Mouse (Mus musculus) left cerebral cortex, postnatal 36 days (tissue): ENCODE results near the gene Slc18a2. TPM values are rescaled to one million over a fixed set of nuclear protein-coding genes. Genes with fewer than 3 reads are reported as not detected.

ENCODE experiments used
- DNase-seq, 2 experiments: peaks; one replicate each; pipeline ENCODE4 v3.0.0; 2021 to 2022; ENCODE audit warnings: low spot score in 2 of 2, mixed read lengths in 1 of 2
- intact Hi-C: fragments of 180-260 bp; cut with DNase I; formaldehyde crosslinking; loops from one replicate; pipeline ENCODE4 v1.15.1; 2025
- total RNA-seq, 2 experiments: library from RNA; stranded (reverse); gene quantifications; 2 replicates each; pipeline ENCODE4 v1.2.3; 2021

Gene Slc18a2
- total RNA-seq = under 1 TPM in 1 of 2 experiments, not detected in 1; 0.16 TPM

DNA sequence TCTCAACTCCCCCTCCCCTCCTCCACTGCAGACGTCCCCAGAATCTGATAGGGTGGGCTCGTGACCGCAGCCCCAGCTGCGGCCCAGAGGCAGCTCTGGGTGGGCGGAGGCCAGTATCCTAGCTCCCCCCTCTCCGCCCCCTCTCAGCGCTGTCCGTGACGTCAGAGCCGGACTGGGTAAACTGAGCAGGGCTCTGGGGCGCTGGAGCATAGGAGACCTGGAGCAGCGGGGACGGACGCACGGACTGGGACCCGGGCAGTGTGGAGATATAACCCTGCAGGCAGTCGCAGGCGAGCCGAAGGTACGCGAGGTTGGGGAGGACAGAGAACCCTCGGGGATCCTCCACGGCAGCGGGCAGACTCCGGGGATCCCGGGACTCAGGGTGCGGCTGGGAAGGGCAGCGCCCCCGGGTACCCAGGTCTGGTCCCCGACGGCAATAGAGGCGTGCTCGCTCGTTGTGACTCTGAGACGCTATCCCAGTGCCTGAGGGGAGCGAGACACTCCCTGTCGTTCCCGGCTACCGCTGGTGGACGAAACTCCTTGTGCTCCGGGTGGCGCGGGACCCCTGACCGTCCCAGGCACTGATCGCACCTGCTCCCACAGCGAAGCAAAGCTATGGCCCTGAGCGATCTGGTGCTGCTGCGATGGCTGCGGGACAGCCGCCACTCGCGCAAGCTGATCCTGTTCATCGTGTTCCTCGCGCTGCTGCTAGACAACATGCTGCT is at the start of gene Slc18a2:
Gene Slc18a2 (plus strand): TSS at position 179 of the 725 bp plus-strand sequence.
- intact Hi-C loops = no loop called here
- no peak for DNase-seq

GRCm38 (mm10) chr19:59216891-59217290 is 43.8 kb upstream of the Slc18a2 start:
- no peak for DNase-seq
- intact Hi-C loops = no loop called here

DNA sequence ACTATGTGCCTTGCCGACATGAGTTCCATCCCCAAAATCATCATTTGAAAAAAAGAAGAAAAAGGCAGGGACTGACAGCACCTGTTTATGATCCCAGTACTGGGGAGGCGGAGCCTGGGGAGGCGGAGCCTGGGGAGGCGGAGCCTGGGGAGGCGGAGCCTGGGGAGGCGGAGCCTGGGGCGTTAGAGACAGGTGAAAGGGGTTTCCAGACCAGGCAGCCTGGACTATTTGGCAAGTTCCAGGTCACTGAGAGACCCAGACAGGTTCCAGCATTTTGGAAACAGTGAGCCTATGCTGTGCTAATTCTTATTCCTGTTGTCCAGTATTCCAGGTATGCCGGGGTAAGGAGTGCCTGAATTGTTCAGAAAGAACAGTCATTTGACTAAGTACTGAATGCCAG is 41.7 kb upstream of the Slc18a2 start, which contains the start of gene Kcnk18:
Gene Kcnk18 (plus strand): TSS at position 224 of the 400 bp plus-strand sequence.
- intact Hi-C loops = no loop called here

DNA sequence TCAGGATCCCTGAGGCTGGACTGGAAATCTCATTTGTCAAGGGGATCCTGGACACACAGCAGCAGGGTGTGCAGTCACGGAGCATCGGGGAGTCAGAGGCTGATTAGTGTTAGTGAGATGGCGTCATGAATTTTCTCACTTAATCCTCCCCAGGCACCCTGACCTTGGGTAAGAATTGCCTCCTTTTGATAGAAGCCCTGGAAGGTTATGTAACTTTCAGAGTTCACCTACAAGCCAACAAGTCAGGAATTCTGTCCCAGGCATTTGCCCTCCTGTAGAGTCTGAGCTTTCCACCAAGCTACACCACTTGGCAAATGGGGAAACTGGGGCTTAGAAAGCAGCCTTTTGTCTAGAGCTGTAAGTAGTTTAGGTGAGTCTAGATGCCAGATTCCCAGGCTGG is 39.6 kb upstream of the Slc18a2 start:
- intact Hi-C loops = no loop called here
- DNase-seq = no peak

More for the DNA sequence above, 41.7 kb upstream of the Slc18a2 start, which contains the start of gene Kcnk18:
- no peak for DNase-seq

GRCm38 (mm10) chr19:59228376-59228775 is 32.3 kb upstream of the Slc18a2 start:
- DNase-seq = no peak

DNA sequence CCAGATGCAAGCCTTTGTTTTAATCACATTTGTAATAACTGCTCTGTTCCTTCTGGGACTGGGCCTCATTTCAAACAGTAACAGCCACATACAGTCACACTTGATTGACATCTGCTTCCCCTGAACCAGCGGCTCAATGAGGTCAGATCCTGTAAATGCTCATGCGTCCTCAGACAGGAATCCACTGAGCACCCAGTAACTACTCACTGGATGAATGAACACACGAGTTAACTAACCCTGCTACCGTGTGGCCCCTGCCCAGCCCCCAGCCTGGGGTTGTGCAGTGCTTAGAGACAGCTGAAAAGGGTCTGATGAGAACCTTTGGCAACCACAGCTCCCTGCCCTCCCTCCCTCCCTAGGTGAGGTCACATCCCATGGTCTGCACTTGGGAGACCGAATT is 27.9 kb upstream of the Slc18a2 start:
- no peak for DNase-seq
- intact Hi-C loops = no loop called here

More at GRCm38 (mm10) chr19:59228376-59228775, 32.3 kb upstream of the Slc18a2 start:
- intact Hi-C loops = no loop called here

DNA sequence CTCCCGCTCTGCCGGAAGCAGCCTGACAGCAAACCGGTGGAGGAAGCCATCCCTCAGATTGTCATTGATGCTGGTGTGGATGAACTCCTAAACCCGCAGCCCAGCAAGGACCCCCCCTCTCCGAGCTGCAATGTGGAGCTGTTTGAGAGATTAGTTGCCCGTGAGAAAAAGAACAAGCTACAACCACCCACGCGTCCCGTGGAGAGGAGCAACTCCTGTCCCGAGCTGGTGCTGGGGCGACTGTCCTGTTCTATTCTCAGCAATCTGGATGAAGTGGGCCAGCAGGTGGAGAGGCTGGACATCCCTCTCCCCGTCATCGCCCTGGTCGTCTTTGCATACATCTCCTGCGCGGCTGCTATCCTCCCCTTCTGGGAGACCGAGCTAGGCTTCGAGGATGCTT is 25.7 kb upstream of the Slc18a2 start:
- intact Hi-C loops = no loop called here
- no peak for DNase-seq

DNA sequence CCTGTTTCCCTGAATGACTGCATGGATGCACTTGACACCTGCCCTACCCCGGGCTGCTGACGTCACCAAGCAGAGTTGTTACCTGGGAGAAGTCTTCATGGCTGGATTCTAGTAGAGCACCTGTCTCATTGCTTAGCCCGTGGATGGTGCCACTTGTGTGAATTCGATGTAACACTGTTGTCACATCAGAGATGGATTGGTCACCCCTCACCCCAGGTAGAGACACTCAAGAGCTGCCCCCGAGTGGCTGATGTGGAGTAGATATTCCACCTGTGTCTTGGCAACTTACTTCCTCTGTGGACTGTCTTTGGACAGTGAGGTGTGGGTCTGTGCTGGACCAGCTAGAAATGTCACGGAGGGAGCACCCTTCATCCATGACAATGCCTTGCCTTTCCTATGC is 24.6 kb upstream of the Slc18a2 start:
- intact Hi-C loops = no loop called here
- DNase-seq = no peak

- intact Hi-C loops = loop anchor here (2.0 kb wide), 1 partner anchor 78 kb away; no protein-coding TSS in a partner anchor
- no peak for DNase-seq
Measured at GRCm38 (mm10) chr19:59238630-59239029, 22.1 kb upstream of the Slc18a2 start.

- peak; percentile 78 to 84 for DNase-seq
- intact Hi-C loops = loop anchor here (2.0 kb wide), 1 partner anchor 78 kb away; no protein-coding TSS in a partner anchor
Measured at GRCm38 (mm10) chr19:59239124-59239817, 21.4 kb upstream of the Slc18a2 start.

DNA sequence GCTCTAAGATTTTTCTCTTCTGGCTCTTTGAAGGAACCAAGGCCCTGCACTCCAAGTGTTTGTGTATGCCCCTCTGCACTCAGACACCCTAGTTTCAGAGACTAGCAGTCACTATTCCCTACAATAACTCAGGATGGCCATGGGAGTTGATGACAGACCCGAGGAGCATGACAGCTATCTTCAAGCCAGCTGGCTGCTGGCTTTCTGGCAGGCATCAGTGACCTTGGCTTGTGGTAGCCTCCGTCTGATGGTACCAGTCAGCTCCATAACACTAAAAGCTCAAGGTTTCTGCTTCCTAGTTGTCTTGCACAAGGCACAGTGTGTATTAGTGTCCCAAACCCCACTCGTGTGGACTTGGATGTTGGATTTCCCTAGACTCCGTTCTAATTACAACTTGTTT is 18.7 kb upstream of the Slc18a2 start:
- DNase-seq = no peak
- intact Hi-C loops = no loop called here

DNA sequence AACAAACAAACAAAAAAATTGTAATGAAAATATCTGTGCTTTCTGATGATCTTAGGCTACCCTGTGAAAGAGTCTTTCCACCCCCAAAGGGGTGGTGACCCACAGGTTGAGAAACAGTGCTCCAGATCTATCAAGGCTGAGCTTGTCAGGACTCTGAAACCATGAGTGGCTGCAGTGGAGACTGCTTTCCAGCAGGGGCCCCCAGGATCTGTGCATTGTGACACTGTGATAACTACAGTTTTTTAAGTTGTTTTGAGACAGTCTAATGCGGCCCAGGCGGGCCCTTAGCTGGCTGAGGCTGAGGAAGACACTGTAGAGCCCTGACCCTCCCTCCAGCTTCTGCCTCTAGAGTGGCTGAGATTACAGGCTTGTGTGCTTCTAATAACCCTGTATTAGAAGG is 17.6 kb upstream of the Slc18a2 start:
- intact Hi-C loops = no loop called here
- no peak for DNase-seq

- no peak for DNase-seq
- intact Hi-C loops = no loop called here
Measured at GRCm38 (mm10) chr19:59248144-59248543, 12.6 kb upstream of the Slc18a2 start.

DNA sequence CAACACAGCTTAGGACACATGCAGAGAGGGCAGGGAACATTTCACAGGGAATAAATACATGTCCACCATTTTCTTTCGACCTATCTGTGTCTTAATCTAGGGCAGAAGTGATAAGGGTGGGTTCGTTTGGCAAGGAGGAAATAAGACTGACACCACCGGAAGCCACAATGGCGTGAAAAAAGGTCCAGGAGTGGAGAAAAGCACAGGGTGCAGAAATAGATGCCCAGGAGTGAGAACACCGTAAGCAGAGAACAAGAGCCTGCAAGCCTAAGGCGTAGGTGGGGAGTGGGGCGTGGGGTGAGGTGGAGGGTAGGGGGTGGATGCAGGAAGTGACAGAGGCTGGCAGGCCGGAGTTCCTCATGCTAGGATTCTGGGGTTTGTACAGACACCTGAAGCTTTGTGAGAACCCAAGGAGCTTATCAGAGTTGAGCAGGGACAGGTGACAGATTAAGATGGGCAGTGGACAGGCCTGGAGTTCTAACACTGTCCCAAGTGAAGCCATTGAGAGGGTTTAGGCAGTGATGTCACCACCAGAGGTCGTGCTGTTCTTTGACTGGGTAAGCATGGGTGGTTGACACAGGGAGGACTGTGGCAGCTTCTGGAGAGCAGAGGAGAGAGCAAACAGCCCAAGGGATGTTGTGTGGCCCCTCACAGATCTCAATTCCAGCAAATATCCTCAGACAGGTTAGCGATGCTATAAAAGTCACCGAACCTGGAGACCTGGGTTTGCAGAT is 12.0 kb upstream of the Slc18a2 start:
- intact Hi-C loops = no loop called here
- DNase-seq = no peak

DNA sequence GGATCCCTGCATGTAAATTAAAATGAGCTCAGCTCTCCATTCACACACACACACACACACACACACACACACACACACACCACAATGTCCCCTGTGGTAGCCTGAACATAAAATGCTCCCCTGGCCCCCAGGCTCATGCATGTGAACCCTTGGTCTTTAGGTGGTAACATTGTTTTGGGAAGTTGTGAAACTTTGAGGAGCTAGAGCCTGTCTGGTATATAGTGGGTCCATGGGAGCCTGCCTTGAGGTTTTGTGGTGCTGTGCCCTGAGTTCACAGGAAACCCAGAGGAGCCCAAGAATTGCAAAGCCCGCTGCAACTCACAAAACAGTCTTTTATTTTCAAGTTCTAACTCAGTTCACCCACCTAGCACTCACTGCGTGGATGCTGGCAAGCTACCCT is 8.0 kb upstream of the Slc18a2 start:
- DNase-seq = no peak
- intact Hi-C loops = no loop called here

GRCm38 (mm10) chr19:59259633-59260032 is 1.1 kb upstream of the Slc18a2 start:
- intact Hi-C loops = no loop called here

DNA sequence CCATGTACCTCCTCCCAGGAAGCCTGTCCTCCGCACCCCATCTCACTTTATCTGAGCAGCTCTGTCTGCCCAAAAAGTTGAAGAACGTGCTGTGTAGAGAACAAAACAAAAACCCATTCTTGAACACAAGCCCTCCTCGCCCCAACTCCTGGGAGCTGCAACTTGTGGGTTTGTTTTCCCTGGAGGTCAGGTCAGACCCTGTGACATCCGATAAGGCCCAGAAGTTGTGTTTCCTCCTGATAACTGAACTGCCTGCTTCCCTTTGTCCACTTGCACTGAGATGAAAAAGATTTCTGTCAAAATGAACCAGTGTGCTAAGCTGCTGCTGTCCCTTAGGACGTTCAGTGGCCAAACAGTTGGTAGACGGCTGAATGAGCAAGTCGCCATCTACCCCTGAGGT is 908 bp downstream of the Slc18a2 start:
- no peak for DNase-seq
- intact Hi-C loops = no loop called here

More at GRCm38 (mm10) chr19:59259633-59260032, 1.1 kb upstream of the Slc18a2 start:
- DNase-seq = no peak

- no peak for DNase-seq
- intact Hi-C loops = no loop called here
Measured at GRCm38 (mm10) chr19:59263171-59263570, 2.5 kb downstream of the Slc18a2 start.

- DNase-seq = no peak
- intact Hi-C loops = no loop called here
Measured at GRCm38 (mm10) chr19:59264838-59265532, 4.3 kb downstream of the Slc18a2 start.

DNA sequence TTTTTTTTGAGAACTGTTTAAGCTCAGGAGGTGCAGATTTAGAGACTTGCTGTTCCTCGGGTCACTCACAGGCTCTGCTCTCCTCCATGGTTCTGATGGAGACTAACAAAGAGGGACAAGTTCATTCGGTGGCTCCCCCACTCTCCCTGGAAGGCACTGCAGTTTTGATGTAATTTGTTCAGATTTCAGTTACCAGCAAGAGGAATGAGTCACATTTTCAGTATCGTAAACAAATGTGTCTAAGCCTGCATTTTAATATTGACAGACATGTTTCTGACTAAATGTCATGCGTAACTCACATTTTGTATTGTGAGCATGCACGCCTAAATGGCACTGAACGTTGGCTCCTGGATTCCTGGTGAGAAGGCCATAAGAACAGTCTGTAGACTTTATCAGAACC is 5.2 kb downstream of the Slc18a2 start:
- DNase-seq = no peak
- intact Hi-C loops = no loop called here
